8 mouse cellular contexts compared by ENCODE assay signal in genomic region chr9:20385343-20385703, GRCm38 (mm10). TPM values are rescaled to one million over a fixed set of nuclear protein-coding genes. Genes with fewer than 3 reads are reported as not detected.
A peak's percentile ranks its signal among the peaks of the same experiment; 100 is the strongest.
DNase-seq lines count a peak whose midpoint lies in the region; ATAC-seq and TF ChIP-seq lines count a peak whose summit lies in the region.

No protein-coding gene starts in this region.

- no peak for DNase-seq in layer of hippocampus, adult 2 months (ENCODE audit: low spot score in 2 of 2)
- no peak for DNase-seq in layer of hippocampus, adult 9-10 months (ENCODE audit: low spot score)
- DNase-seq in thymus, postnatal 36 days, result no peak
- DNase-seq in gastrocnemius, postnatal 14 days, result no peak

- H3K9ac ChIP-seq in embryonic facial prominence, embryonic 12.5 days, result peak overlapping the region; percentile 69
- H3K9ac ChIP-seq in intestine, embryonic 16.5 days (ENCODE audit: low read depth, low read length), result peak overlapping the region; percentile 80
- peak overlapping the region; percentile 59 for H3K9ac ChIP-seq in neural tube, embryonic 12.5 days

- peak overlapping the region; percentile 76 for H3K4me3 ChIP-seq in layer of hippocampus, adult 2 months
- H3K4me3 ChIP-seq in embryonic facial prominence, embryonic 12.5 days, result peak overlapping the region; percentile 58
- H3K4me3 ChIP-seq in intestine, embryonic 16.5 days (ENCODE audit: low read length), result peak overlapping the region; percentile 57
- H3K4me3 ChIP-seq in neural tube, embryonic 12.5 days, result peak overlapping the region; percentile 50

- H3K4me2 ChIP-seq in embryonic facial prominence, embryonic 12.5 days (replicated peaks), result peak overlapping the region; percentile 71
- H3K4me2 ChIP-seq in intestine, embryonic 16.5 days (ENCODE audit: low read depth, low read length), result peak overlapping the region; percentile 89
- H3K4me2 ChIP-seq in neural tube, embryonic 12.5 days (replicated peaks), result peak overlapping the region; percentile 73

- no peaks in the 10 kb centered on the region for H3K9me3 ChIP-seq in embryonic facial prominence, embryonic 12.5 days
- H3K9me3 ChIP-seq in intestine, embryonic 16.5 days (ENCODE audit: control insufficient read depth, low read length), result no peaks in the 10 kb centered on the region
- H3K9me3 ChIP-seq in neural tube, embryonic 12.5 days, result peaks cover 12% of the 10 kb centered on the region; the same call in 1 of the 2 replicates

- peak; percentile 0; the same call in 1 of the 2 replicates for TF ChIP-seq CTCF in layer of hippocampus, adult 2 months (conservative IDR thresholded peaks at IDR 0.05)

- intact Hi-C loops in gastrocnemius, postnatal 14 days (cut with DNase I; ENCODE audit: low total_unique reads), result no loop called here

- ATAC-seq in embryonic facial prominence, embryonic 12.5 days (ENCODE audit: insufficient number of reproducible peaks, insufficient read depth, low FRiP score, low TSS enrichment), result peak; percentile 38; the same call in 1 of the 2 replicates
- peak; percentile 78 for ATAC-seq in intestine, embryonic 16.5 days
- ATAC-seq in neural tube, embryonic 12.5 days (ENCODE audit: low FRiP score, low read depth), result peak; percentile 76
- no peak for ATAC-seq in erythroid progenitor cell, adult 5-6 weeks (replicated peaks; ENCODE audit: low FRiP score, poor library complexity, severe bottlenecking)

- no peaks in the 10 kb centered on the region for H3K27me3 ChIP-seq in embryonic facial prominence, embryonic 12.5 days
- no peaks in the 10 kb centered on the region for H3K27me3 ChIP-seq in intestine, embryonic 16.5 days (replicated peaks; ENCODE audit: control insufficient read depth, insufficient read depth, low read length)
- H3K27me3 ChIP-seq in neural tube, embryonic 12.5 days (replicated peaks), result no peaks in the 10 kb centered on the region

- peak overlapping the region; percentile 89 for H3K27ac ChIP-seq in layer of hippocampus, adult 2 months
- 0 out of 2 replicates have a peak overlapping the region, but pooled peaks have one; percentile 50 for H3K27ac ChIP-seq in embryonic facial prominence, embryonic 12.5 days
- 0 out of 2 replicates have a peak overlapping the region, but pooled peaks have one; percentile 7 for H3K27ac ChIP-seq in intestine, embryonic 16.5 days (ENCODE audit: low read length)
- H3K27ac ChIP-seq in neural tube, embryonic 12.5 days, result no peak overlapping the region

- 13% methylated on average over 16 of the region's 16 CpGs for WGBS in embryonic facial prominence, embryonic 12.5 days
- 16% methylated on average over 16 of the region's 16 CpGs for WGBS in intestine, embryonic 16.5 days
- WGBS in neural tube, embryonic 12.5 days, result 15% methylated on average over 16 of the region's 16 CpGs

- peaks cover 6% of the 10 kb centered on the region; the same call in 1 of the 2 replicates for H3K4me1 ChIP-seq in embryonic facial prominence, embryonic 12.5 days
- peaks cover 4% of the 10 kb centered on the region; the same call in 1 of the 2 replicates for H3K4me1 ChIP-seq in intestine, embryonic 16.5 days (ENCODE audit: control insufficient read depth, insufficient read depth, low read length)
- peaks cover 5% of the 10 kb centered on the region; the same call in 1 of the 2 replicates for H3K4me1 ChIP-seq in neural tube, embryonic 12.5 days

- no peaks in the 10 kb centered on the region for H3K36me3 ChIP-seq in embryonic facial prominence, embryonic 12.5 days
- H3K36me3 ChIP-seq in intestine, embryonic 16.5 days (ENCODE audit: control insufficient read depth, insufficient read depth, low read length), result no peaks in the 10 kb centered on the region
- no peaks in the 10 kb centered on the region for H3K36me3 ChIP-seq in neural tube, embryonic 12.5 days

RNA-seq across cellular contexts. Expression of gene Zfp560, which starts 0.3 kb away (rescaled TPM):
- total RNA-seq in layer of hippocampus, adult 2 months (2021), result 1 to 10 TPM; 8.2 to 9.7 TPM
- 34.2 and 36.7 TPM in 2 replicates for polyA plus RNA-seq in embryonic facial prominence, embryonic 12.5 days (2016; fragmentation: Nextera tagmentation; extraction: Ambion mirVana)
- polyA plus RNA-seq in intestine, embryonic 16.5 days (2015; fragmentation: Nextera tagmentation; extraction: Ambion mirVana), result 22.8 and 25.9 TPM in 2 replicates
- 35.2 and 36.1 TPM in 2 replicates for polyA plus RNA-seq in neural tube, embryonic 12.5 days (2016; fragmentation: Nextera tagmentation; extraction: Ambion mirVana)
- total RNA-seq in erythroid progenitor cell, adult 5-6 weeks (2015; ENCODE audit: low replicate concordance), result 4.0 and 5.0 TPM in 2 replicates
- 5.6 TPM in 1 of 2 replicates, not detected in the other for total RNA-seq in erythroid progenitor cell, adult 5-6 weeks (2017; ENCODE audit: low replicate concordance)
- 1 to 10 TPM; 9.3 to 9.6 TPM for total RNA-seq in gastrocnemius, postnatal 14 days (2021)

RNA-seq across cellular contexts. Expression of gene Olfr18, which starts 49.4 kb away (rescaled TPM):
- total RNA-seq in layer of hippocampus, adult 2 months (2021), result not detected
- not detected in 2 replicates for polyA plus RNA-seq in embryonic facial prominence, embryonic 12.5 days (2016; fragmentation: Nextera tagmentation; extraction: Ambion mirVana)
- polyA plus RNA-seq in intestine, embryonic 16.5 days (2015; fragmentation: Nextera tagmentation; extraction: Ambion mirVana), result not detected in 2 replicates
- not detected in 2 replicates for polyA plus RNA-seq in neural tube, embryonic 12.5 days (2016; fragmentation: Nextera tagmentation; extraction: Ambion mirVana)
- not detected in 2 replicates for total RNA-seq in erythroid progenitor cell, adult 5-6 weeks (2015; ENCODE audit: low replicate concordance)
- not detected in 2 replicates for total RNA-seq in erythroid progenitor cell, adult 5-6 weeks (2017; ENCODE audit: low replicate concordance)
- total RNA-seq in gastrocnemius, postnatal 14 days (2021), result under 1 TPM in 1 of 2 experiments, not detected in 1; 0.06 TPM
